Mouse (Mus musculus): ENCODE measurements around the gene Tatdn3. TPM values are rescaled to one million over a fixed set of nuclear protein-coding genes. Genes with fewer than 3 reads are reported as not detected.

Tatdn3 gene
- polyA plus RNA-seq, 1 experiment from 2014 or later: 17.3 TPM

GRCm38 (mm10) chr1:191085597-191085996 lies 22.9 kb upstream of the Tatdn3 start:
- ATAC-seq: no peak
- Histone ChIP-seq H3K4me3 (ENCODE audit: low read depth, low read length) (no peak overlapping the region), H3K9me3 (ENCODE audit: control insufficient read depth) (no peaks in the 10 kb centered on the region), H3K27ac (ENCODE audit: low read depth, low read length) (no peak overlapping the region), H3K4me1 (replicated peaks; ENCODE audit: control insufficient read depth, insufficient read depth, low read length) (no peaks in the 10 kb centered on the region), H3K27me3 (replicated peaks; ENCODE audit: control insufficient read depth, insufficient read depth, low read length) (no peaks in the 10 kb centered on the region), H3K36me3 (ENCODE audit: control insufficient read depth, insufficient read depth) (peaks cover 12% of the 10 kb centered on the region), H3K9ac (ENCODE audit: low read depth, low read length) (no peak overlapping the region), H3K4me2 (replicated peaks; ENCODE audit: low read depth) (no peak overlapping the region)
- WGBS: 81% methylated on average over 12 of the region's 12 CpGs
- TF ChIP-seq CTCF (IDR thresholded peaks at IDR 0.05; ENCODE audit: low read depth): no peak

DNA sequence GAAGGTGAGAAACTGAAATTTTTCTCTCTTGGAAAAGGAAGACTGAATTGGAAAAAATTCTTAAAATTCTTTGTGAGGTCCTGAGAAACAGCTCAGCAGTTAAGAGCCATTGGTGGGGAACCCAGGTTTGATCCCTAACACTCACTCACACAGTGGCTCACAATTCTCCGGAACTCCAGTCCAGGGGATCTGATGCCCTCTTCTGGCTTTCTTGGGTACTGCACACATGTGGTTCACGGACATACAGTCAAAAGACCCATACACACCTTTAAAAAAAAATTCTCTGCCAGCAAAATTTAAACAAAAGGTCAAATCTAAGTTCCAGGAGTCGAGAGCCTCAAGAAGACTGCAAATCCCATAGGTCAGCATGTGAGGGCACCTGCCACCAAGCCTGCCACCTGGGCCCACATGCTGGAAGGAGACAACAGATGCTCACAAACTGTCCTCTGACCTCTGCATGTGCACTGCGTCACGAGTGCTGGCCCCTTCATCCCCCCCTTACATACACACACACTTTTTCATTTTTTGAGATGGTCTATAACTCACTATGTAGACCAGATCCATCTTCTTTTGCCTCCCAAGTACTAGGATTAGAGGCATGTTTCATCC lies 22.3 kb upstream of the Tatdn3 start:
- WGBS: 73% methylated on average over 5 of the region's 5 CpGs
- Histone ChIP-seq H3K4me2 (replicated peaks; ENCODE audit: low read depth) (no peak overlapping the region), H3K4me1 (replicated peaks; ENCODE audit: control insufficient read depth, insufficient read depth, low read length) (no peaks in the 10 kb centered on the region), H3K36me3 (ENCODE audit: control insufficient read depth, insufficient read depth) (peaks cover 14% of the 10 kb centered on the region), H3K27ac (ENCODE audit: low read depth, low read length) (no peak overlapping the region), H3K27me3 (replicated peaks; ENCODE audit: control insufficient read depth, insufficient read depth, low read length) (no peaks in the 10 kb centered on the region), H3K9ac (ENCODE audit: low read depth, low read length) (no peak overlapping the region), H3K9me3 (ENCODE audit: control insufficient read depth) (no peaks in the 10 kb centered on the region), H3K4me3 (ENCODE audit: low read depth, low read length) (no peak overlapping the region)
- ATAC-seq: no peak
- peak; percentile 79 for TF ChIP-seq CTCF (IDR thresholded peaks at IDR 0.05; ENCODE audit: low read depth)

- Histone ChIP-seq H3K9ac (ENCODE audit: low read depth, low read length) (no peak overlapping the region), H3K27ac (ENCODE audit: low read depth, low read length) (no peak overlapping the region), H3K4me1 (replicated peaks; ENCODE audit: control insufficient read depth, insufficient read depth, low read length) (no peaks in the 10 kb centered on the region), H3K27me3 (replicated peaks; ENCODE audit: control insufficient read depth, insufficient read depth, low read length) (no peaks in the 10 kb centered on the region), H3K9me3 (ENCODE audit: control insufficient read depth) (no peaks in the 10 kb centered on the region), H3K36me3 (ENCODE audit: control insufficient read depth, insufficient read depth) (peaks cover 20% of the 10 kb centered on the region), H3K4me2 (replicated peaks; ENCODE audit: low read depth) (no peak overlapping the region), H3K4me3 (ENCODE audit: low read depth, low read length) (no peak overlapping the region)
- no peak for ATAC-seq
- WGBS: 70% methylated on average over 8 of the region's 8 CpGs
- no peak for TF ChIP-seq CTCF (IDR thresholded peaks at IDR 0.05; ENCODE audit: low read depth)
Observed at GRCm38 (mm10) chr1:191083230-191083629, 20.5 kb upstream of the Tatdn3 start.

DNA sequence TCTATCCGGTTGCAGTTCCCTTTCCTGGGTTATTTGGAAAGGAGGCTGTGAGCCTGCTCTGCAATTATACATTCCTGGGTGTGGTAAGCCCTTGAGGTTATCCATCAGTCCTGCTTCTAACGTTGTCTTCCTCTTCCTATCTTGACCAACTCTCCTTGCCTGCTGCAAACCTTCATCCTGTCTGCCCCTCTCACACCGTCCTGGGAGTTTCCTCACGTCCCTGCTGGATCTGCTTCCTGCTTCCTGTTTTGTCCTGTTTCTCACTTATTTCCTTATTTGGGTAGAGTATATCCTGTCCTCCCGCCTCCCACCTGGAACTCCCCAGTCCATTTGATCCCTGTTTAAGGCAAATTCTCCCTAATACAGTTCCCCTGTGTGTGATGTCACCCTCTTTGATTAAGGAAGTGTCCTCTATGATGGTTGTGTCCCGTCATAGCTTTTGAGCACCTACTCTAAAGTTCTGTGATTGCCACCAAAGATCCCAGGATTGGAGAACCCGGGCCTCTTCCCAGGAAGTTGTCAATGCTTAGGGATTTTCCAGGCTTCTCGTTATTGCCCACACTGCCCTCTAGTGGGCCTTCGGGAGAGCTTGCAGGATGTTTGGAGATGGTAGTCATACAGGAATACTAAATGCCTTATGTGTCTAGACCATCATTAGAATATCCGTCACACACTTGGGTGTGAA lies 12.6 kb upstream of the Tatdn3 start:
- H3K4me2 ChIP-seq (replicated peaks; ENCODE audit: low read depth): peak overlapping the region; percentile 27; the same call in 1 of the 2 replicates
- H3K9ac ChIP-seq (ENCODE audit: low read depth, low read length): no peak overlapping the region
- peaks cover 20% of the 10 kb centered on the region; the same call in 1 of the 2 replicates for H3K36me3 ChIP-seq (ENCODE audit: control insufficient read depth, insufficient read depth)
- TF ChIP-seq CTCF (IDR thresholded peaks at IDR 0.05; ENCODE audit: low read depth): peak; percentile 91
- ATAC-seq: no peak
- peak overlapping the region; percentile 54 for H3K27ac ChIP-seq (ENCODE audit: low read depth, low read length)
- no peaks in the 10 kb centered on the region for H3K27me3 ChIP-seq (replicated peaks; ENCODE audit: control insufficient read depth, insufficient read depth, low read length)
- no peaks in the 10 kb centered on the region for H3K9me3 ChIP-seq (ENCODE audit: control insufficient read depth)
- H3K4me1 ChIP-seq (replicated peaks; ENCODE audit: control insufficient read depth, insufficient read depth, low read length): 0 out of 2 replicates have a peak, but pooled peaks cover 3% of the 10 kb centered on the region
- 33% methylated on average over 10 of the region's 10 CpGs for WGBS
- H3K4me3 ChIP-seq (ENCODE audit: low read depth, low read length): no peak overlapping the region

DNA sequence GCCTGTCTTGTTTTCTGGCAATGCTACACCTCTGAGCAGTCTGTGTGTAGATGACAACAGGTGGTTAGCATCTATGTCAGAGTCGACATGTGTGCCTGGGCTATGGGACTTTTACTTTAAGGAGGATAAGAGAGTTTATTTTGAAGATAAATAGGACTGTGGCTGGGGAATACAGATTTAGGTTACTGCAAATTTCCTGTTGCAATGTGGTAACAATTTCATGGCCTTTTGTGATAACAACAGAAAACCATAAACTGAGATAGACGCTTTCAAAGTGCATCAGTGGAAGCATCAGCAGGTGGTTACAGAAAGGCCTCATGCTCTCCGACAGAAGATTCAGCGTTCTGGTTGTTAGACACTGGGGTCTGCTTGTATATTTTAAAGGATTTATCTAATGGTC lies 10.8 kb upstream of the Tatdn3 start:
- Histone ChIP-seq H3K36me3 (ENCODE audit: control insufficient read depth, insufficient read depth) (peaks cover 16% of the 10 kb centered on the region; the same call in 1 of the 2 replicates), H3K4me1 (replicated peaks; ENCODE audit: control insufficient read depth, insufficient read depth, low read length) (0 out of 2 replicates have a peak, but pooled peaks cover 3% of the 10 kb centered on the region), H3K27ac (ENCODE audit: low read depth, low read length) (peak overlapping the region; percentile 96), H3K4me2 (replicated peaks; ENCODE audit: low read depth) (no peak overlapping the region), H3K9me3 (ENCODE audit: control insufficient read depth) (no peaks in the 10 kb centered on the region), H3K27me3 (replicated peaks; ENCODE audit: control insufficient read depth, insufficient read depth, low read length) (no peaks in the 10 kb centered on the region), H3K4me3 (ENCODE audit: low read depth, low read length) (no peak overlapping the region), H3K9ac (ENCODE audit: low read depth, low read length) (peak overlapping the region; percentile 34; the same call in 1 of the 2 replicates)
- WGBS: 61% methylated on average over 4 of the region's 4 CpGs
- TF ChIP-seq CTCF (IDR thresholded peaks at IDR 0.05; ENCODE audit: low read depth): no peak
- ATAC-seq: no peak

DNA sequence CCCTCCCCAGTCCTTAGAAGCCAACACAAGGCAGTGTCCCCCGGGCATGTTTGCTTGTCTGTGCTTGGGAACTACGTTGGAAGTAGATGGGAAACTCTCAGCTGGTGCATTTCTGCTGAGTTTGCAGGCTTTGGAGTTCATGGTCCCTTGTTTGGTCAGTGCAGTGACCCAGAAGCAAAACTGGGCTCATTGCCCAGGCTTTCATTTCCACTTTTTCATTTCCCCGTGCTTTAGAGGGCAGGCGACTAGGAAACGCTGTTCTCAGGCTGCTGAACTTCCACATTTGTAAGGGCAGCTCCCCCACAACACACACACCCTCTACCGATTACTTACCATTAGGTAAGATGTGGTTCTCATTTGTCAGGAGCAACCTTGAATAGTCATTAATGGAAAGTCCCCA lies 10.3 kb upstream of the Tatdn3 start:
- WGBS: 34% methylated on average over 6 of the region's 6 CpGs
- peak overlapping the region; percentile 9; the same call in 1 of the 2 replicates for H3K4me2 ChIP-seq (replicated peaks; ENCODE audit: low read depth)
- peaks cover 11% of the 10 kb centered on the region; the same call in 1 of the 2 replicates for H3K36me3 ChIP-seq (ENCODE audit: control insufficient read depth, insufficient read depth)
- peak overlapping the region; percentile 96 for H3K27ac ChIP-seq (ENCODE audit: low read depth, low read length)
- no peak overlapping the region for H3K4me3 ChIP-seq (ENCODE audit: low read depth, low read length)
- no peaks in the 10 kb centered on the region for H3K27me3 ChIP-seq (replicated peaks; ENCODE audit: control insufficient read depth, insufficient read depth, low read length)
- TF ChIP-seq CTCF (IDR thresholded peaks at IDR 0.05; ENCODE audit: low read depth): no peak
- 0 out of 2 replicates have a peak, but pooled peaks cover 3% of the 10 kb centered on the region for H3K4me1 ChIP-seq (replicated peaks; ENCODE audit: control insufficient read depth, insufficient read depth, low read length)
- peak overlapping the region; percentile 34; the same call in 1 of the 2 replicates for H3K9ac ChIP-seq (ENCODE audit: low read depth, low read length)
- H3K9me3 ChIP-seq (ENCODE audit: control insufficient read depth): no peaks in the 10 kb centered on the region
- peak; percentile 26; the same call in 1 of the 2 replicates for ATAC-seq

Measured in intestine, postnatal 0 days (tissue).